Mouse (Mus musculus) heart, embryonic 11.5 days (tissue): Measurements from ENCODE around the gene Rnf41. TPM values are rescaled to one million over a fixed set of nuclear protein-coding genes. Genes with fewer than 3 reads are reported as not detected.
A peak's percentile ranks its signal among the peaks of the same experiment; 100 is the strongest.

ENCODE experiments used
- ATAC-seq: fragments of 200-750 bp; cut with Nextera tagmentation; replicated peaks from 2 replicates; pipeline ENCODE4 v1.8.0; 2017; ENCODE audit warnings: moderate library complexity; ENCODE audit not compliant: insufficient number of reproducible peaks, low FRiP score, low TSS enrichment
- H3K27ac ChIP-seq: fragments of 300-500 bp; sonication (generic); 2 replicates; pipeline ENCODE4 v1.5.1; 2014; ENCODE audit warnings: mild to moderate bottlenecking, low read depth, low read length
- H3K27me3 ChIP-seq: fragments of 300-500 bp; sonication (generic); 2 replicates; pipeline ENCODE4 v1.6.1; 2014; ENCODE audit warnings: mild to moderate bottlenecking, low read length, mixed read lengths; ENCODE audit not compliant: control insufficient read depth, insufficient read depth
- H3K36me3 ChIP-seq: fragments of 300-500 bp; sonication (generic); 2 replicates; pipeline ENCODE4 v1.6.1; 2014; ENCODE audit warnings: mild to moderate bottlenecking, low read length, moderate library complexity, mixed read lengths; ENCODE audit not compliant: control insufficient read depth, insufficient read depth
- H3K4me1 ChIP-seq: fragments of 300-500 bp; sonication (generic); 2 replicates; pipeline ENCODE4 v1.6.1; 2014; ENCODE audit warnings: low read length; ENCODE audit not compliant: control insufficient read depth, insufficient read depth
- H3K4me2 ChIP-seq: fragments of 300-500 bp; sonication (generic); 2 replicates; pipeline ENCODE4 v1.6.1; 2014; ENCODE audit warnings: mild to moderate bottlenecking, moderate library complexity
- H3K4me3 ChIP-seq: fragments of 300-500 bp; sonication (generic); 2 replicates; pipeline ENCODE4 v1.5.1; 2014; ENCODE audit warnings: low read depth, low read length
- H3K9ac ChIP-seq: fragments of 300-500 bp; sonication (generic); 2 replicates; pipeline ENCODE4 v1.6.1; 2014; ENCODE audit warnings: mild to moderate bottlenecking, low read depth, low read length, moderate library complexity
- H3K9me3 ChIP-seq: fragments of 300-500 bp; sonication (generic); replicated peaks from 2 replicates; pipeline ENCODE4 v1.6.1; 2016; ENCODE audit warnings: low read length; ENCODE audit not compliant: control insufficient read depth
- WGBS: fragments of 180-500 bp; shearing (Covaris S2); extraction: QIAGEN DNeasy Blood & Tissue Kit; methylation state at CpG from one replicate; pipeline ENCODE4 v1.1.7; 2014; ENCODE audit not compliant: insufficient replicate concordance; 5-methylcytosine and 5-hydroxymethylcytosine counted together
- polyA plus RNA-seq: library from polyadenylated mRNA; unstranded; fragments of >200 nt; fragmentation: Nextera tagmentation; extraction: Ambion mirVana; gene quantifications from 2 replicates; pipeline ENCODE4 v1.2.1, GENCODE M21; 2014

Rnf41 gene
- polyA plus RNA-seq, 1 experiment from 2014 or later: 24.5 TPM

DNA sequence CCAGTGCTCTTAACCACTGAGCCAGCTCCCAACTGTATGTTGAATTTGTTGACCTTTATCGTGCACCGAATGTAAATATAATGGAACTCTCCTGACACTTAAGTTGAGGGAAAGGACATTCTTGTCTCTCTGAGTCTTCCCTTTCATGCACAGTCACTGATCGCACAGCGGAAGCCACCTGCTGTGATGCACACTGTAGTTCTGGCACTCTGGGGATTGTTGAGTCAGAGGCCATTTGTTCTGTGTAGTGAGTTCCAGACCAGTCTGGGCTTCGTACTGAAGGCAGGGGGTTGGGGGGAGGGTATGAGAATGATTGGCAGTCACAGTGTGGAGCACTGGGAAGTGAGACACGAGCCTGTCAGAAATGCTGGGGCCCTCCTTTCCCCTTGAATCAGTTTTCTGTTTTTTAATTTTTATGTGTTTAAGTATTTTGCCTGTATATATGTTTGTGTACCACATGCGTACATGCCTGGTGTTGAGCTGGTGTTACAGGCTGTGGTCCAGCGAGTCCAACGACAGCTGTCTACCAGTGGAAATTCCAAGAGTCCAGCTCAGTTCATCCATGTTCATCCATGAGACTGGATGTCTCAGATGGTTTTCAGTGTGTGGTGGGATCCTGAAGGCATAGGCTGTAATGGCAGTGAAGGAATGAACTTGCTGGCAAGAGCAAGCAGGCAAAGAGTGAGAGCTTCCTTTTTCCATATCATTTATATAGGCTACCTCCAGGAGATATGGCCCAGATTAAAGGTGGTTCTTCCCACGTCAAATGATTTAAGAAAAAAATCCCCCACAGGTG, 30.1 kb downstream of the Rnf41 start:
- no peak overlapping the region for H3K9ac ChIP-seq
- WGBS: 88% methylated on average over 10 of the region's 10 CpGs
- H3K36me3 ChIP-seq: peaks cover 14% of the 10 kb centered on the region
- H3K27me3 ChIP-seq: no peaks in the 10 kb centered on the region
- ATAC-seq: no peak
- H3K4me1 ChIP-seq: no peaks in the 10 kb centered on the region
- H3K4me2 ChIP-seq: no peak overlapping the region
- no peak overlapping the region for H3K4me3 ChIP-seq
- H3K9me3 ChIP-seq: no peaks in the 10 kb centered on the region
- H3K27ac ChIP-seq: no peak overlapping the region

DNA sequence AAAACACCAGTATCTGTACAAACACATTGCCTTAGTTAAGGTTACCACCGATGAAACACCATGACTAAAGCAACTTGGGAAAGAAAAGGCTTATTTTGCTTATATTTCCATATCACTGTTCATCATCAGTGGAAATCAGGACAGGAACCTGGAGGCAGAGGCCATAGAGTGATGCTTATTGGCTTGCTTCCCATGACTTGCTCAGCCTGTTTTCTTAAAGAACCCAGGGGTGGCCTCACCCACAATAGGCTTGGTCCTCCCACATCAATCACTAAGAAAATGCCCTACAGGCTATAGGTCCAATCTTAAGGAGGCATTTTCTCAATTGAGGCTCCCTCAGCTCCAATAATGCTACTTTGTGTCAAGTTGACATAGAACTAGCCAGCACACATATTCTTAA, 31.3 kb downstream of the Rnf41 start:
- Histone ChIP-seq H3K27ac (no peak overlapping the region), H3K36me3 (peaks cover 12% of the 10 kb centered on the region; the same call in 1 of the 2 replicates), H3K4me3 (no peak overlapping the region), H3K27me3 (no peaks in the 10 kb centered on the region), H3K4me2 (no peak overlapping the region), H3K9me3 (no peaks in the 10 kb centered on the region), H3K9ac (no peak overlapping the region), H3K4me1 (no peaks in the 10 kb centered on the region)
- 79% methylated on average over 1 of the region's 1 CpGs for WGBS
- no peak for ATAC-seq

DNA sequence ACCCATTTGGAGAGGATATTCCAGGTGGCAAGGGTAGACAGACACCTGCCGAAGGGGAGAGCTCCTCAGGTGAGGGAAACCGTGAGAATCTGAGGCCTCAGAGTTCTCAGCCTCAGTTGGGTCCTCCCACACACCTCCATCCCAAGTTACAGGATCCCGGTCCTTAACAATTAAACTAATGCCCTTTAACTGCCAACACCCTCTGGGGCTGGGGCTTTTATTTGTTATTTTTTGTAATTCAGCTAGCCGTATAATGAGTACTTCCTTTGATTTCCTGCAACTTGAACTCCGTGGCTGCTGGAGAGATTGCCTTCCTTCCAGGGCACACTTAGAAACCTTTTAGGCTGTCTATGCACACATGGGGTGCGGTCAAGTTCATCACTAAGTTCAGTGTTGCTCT, 32.9 kb downstream of the Rnf41 start:
- no peak overlapping the region for H3K27ac ChIP-seq
- 69% methylated on average over 6 of the region's 6 CpGs for WGBS
- 0 out of 2 replicates have a peak, but pooled peaks cover 4% of the 10 kb centered on the region for H3K36me3 ChIP-seq
- H3K9me3 ChIP-seq: no peaks in the 10 kb centered on the region
- no peaks in the 10 kb centered on the region for H3K27me3 ChIP-seq
- H3K4me1 ChIP-seq: no peaks in the 10 kb centered on the region
- no peak overlapping the region for H3K4me2 ChIP-seq
- H3K9ac ChIP-seq: no peak overlapping the region
- no peak overlapping the region for H3K4me3 ChIP-seq
- no peak for ATAC-seq

DNA sequence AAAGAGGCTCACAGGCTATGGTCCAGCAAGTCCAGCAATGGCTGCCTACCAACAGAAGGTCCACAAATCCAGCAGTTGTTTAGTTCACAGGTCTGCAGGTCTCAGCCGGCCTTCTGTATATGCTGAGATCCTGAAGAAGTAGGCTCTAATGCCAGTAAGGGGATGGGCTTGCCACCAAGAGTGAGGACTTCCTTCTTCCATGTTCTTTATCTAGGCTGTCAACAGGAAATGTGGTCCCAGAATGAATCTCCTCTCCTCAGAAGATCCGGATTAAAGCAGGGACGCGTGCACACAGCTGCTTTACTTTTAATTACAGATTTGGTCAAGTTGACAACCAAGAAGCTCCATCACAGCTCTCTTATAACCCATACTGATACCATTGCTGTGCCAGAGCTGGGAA, 34.0 kb downstream of the Rnf41 start:
- H3K36me3 ChIP-seq: 0 out of 2 replicates have a peak, but pooled peaks cover 4% of the 10 kb centered on the region
- no peak overlapping the region for H3K27ac ChIP-seq
- no peak overlapping the region for H3K4me3 ChIP-seq
- no peaks in the 10 kb centered on the region for H3K4me1 ChIP-seq
- no peak overlapping the region for H3K4me2 ChIP-seq
- no peaks in the 10 kb centered on the region for H3K27me3 ChIP-seq
- no peak overlapping the region for H3K9ac ChIP-seq
- ATAC-seq: no peak
- WGBS: 64% methylated on average over 4 of the region's 4 CpGs
- no peaks in the 10 kb centered on the region for H3K9me3 ChIP-seq

DNA sequence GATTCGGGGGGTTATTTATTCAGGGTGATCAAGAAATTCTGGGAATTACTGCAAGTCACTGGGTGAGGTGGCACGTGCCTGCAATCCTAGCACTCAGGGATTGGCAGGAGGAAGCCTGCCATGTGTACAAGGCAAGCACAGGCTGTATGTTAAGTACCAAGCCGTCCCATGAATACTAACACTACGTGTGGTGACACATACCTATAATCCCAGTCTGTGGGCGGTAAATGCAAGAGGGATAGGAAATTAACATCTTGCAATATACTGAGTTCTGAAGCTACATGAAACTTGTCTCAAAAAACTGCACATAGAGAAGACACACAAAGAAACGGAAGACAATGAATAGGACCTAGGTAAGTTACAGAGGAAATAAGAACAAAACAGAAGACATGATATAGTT, 39.6 kb downstream of the Rnf41 start:
- H3K9me3 ChIP-seq: no peaks in the 10 kb centered on the region
- no peak overlapping the region for H3K4me2 ChIP-seq
- no peak for ATAC-seq
- 76% methylated on average over 6 of the region's 6 CpGs for WGBS
- H3K9ac ChIP-seq: no peak overlapping the region
- no peak overlapping the region for H3K4me3 ChIP-seq
- no peaks in the 10 kb centered on the region for H3K27me3 ChIP-seq
- no peaks in the 10 kb centered on the region for H3K36me3 ChIP-seq
- H3K4me1 ChIP-seq: no peaks in the 10 kb centered on the region
- no peak overlapping the region for H3K27ac ChIP-seq

DNA sequence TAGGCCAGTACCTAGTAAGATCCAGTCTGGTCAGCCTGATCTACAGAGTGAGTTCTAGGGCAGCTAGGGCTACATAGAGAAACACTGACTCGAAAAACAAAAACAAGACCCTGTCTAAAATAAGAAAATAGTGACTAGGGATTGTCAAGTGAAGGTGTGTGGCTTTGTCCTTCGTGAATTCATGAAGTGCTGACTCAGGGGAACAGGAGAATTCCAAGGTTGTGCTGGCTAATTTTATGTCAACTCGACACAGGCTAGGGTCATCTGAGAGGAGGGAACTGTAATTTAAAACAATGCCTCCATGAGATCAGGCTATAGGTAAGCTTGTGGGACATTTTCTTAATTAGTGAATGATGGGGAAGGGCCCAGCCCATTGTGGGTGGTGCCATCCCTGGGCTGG, 43.0 kb downstream of the Rnf41 start:
- Histone ChIP-seq H3K4me2 (no peak overlapping the region), H3K4me1 (no peaks in the 10 kb centered on the region), H3K36me3 (no peaks in the 10 kb centered on the region), H3K9ac (no peak overlapping the region), H3K4me3 (no peak overlapping the region), H3K27me3 (no peaks in the 10 kb centered on the region), H3K9me3 (no peaks in the 10 kb centered on the region), H3K27ac (no peak overlapping the region)
- ATAC-seq: no peak
- WGBS: 70% methylated on average over 3 of the region's 3 CpGs

DNA sequence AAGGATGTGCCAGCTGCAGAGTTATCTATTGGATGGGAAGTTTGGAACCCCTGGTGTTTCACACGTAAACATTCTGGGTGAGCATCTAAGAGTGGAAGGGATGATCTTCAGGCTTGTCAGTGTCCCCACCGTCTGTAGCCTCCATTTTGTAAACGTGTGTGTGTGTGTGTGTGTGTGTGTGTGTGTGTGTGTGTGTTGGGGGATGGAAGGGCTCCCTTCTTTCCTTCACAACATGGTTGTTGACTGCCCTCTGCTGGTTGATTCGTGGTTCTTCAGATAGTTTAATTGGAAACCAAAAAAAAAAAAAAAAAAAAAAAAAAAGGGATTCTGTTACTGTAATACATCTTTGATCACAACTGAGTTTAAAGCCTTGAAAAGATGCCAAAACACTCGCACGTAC, 43.8 kb downstream of the Rnf41 start:
- Histone ChIP-seq H3K27me3 (no peaks in the 10 kb centered on the region), H3K9me3 (no peaks in the 10 kb centered on the region), H3K4me3 (no peak overlapping the region), H3K27ac (no peak overlapping the region), H3K4me1 (peaks cover 2% of the 10 kb centered on the region; the same call in 1 of the 2 replicates), H3K4me2 (peak overlapping the region; percentile 45), H3K9ac (peak overlapping the region; percentile 13; the same call in 1 of the 2 replicates), H3K36me3 (no peaks in the 10 kb centered on the region)
- 2% methylated on average over 6 of the region's 6 CpGs for WGBS
- no peak for ATAC-seq

DNA sequence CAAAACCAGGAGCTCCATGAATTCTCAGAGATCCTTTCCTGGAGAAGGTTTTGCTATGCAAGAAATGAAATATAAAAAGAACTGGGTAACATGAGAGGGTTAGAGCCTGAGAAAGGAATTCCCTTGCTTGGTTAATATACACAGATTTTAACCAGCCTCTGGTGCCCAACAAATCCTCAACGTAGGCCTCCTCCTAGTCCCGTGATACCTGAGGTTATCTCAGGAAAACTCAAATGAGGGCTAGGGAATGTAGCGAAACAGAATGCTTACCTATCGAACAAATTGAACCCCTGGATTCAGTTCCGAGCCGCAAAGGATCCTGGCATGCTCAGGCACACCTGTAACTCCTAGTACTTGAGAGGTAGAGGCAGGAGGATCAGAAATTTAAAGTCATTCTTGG, 46.2 kb downstream of the Rnf41 start:
- no peaks in the 10 kb centered on the region for H3K27me3 ChIP-seq
- no peak overlapping the region for H3K4me3 ChIP-seq
- no peak overlapping the region for H3K27ac ChIP-seq
- ATAC-seq: no peak
- H3K9me3 ChIP-seq: no peaks in the 10 kb centered on the region
- no peak overlapping the region for H3K9ac ChIP-seq
- H3K36me3 ChIP-seq: 0 out of 2 replicates have a peak, but pooled peaks cover 3% of the 10 kb centered on the region
- peaks cover 10% of the 10 kb centered on the region for H3K4me1 ChIP-seq
- H3K4me2 ChIP-seq: peak overlapping the region; percentile 78; the same call in 1 of the 2 replicates
- 85% methylated on average over 6 of the region's 6 CpGs for WGBS

DNA sequence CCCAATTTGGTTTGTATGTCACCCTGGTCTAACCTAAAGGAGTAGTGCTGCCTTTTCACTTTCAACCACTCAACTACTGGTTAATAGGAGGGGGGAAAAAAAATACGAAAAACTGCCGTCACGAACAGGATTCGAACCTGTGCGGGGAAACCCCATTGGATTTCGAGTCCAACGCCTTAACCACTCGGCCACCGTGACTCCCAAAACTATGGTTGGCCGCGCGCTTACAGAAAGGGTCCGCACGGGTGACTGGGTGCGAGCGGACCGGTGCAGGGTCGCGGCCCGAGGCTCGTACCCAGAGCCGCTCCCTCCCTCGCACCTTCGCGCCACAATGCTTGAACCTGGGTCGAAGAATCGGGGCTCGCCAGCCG, 46.9 kb downstream of the Rnf41 start:
- peak overlapping the region; percentile 100 for H3K4me3 ChIP-seq
- WGBS: under 1% methylated on average over 29 of the region's 29 CpGs
- H3K36me3 ChIP-seq: peaks cover 9% of the 10 kb centered on the region; the same call in 1 of the 2 replicates

More for the DNA sequence above, 46.9 kb downstream of the Rnf41 start:
- H3K27ac ChIP-seq: peak overlapping the region; percentile 96
- H3K27me3 ChIP-seq: no peaks in the 10 kb centered on the region
- peaks cover 10% of the 10 kb centered on the region for H3K4me1 ChIP-seq
- peak; percentile 56 for ATAC-seq
- peak overlapping the region; percentile 96 for H3K9ac ChIP-seq
- H3K4me2 ChIP-seq: peak overlapping the region; percentile 78
- H3K9me3 ChIP-seq: no peaks in the 10 kb centered on the region
